Mouse (Mus musculus) MEL (cell line): Measurements from ENCODE around the gene Zar1l. TPM values are rescaled to one million over a fixed set of nuclear protein-coding genes. Genes with fewer than 3 reads are reported as not detected.
A peak's percentile ranks its signal among the peaks of the same experiment; 100 is the strongest.

Source experiments
- DNase-seq: peaks from one replicate; pipeline ENCODE4 v3.0.0; 2011; ENCODE audit warnings: low read depth, low spot score
- H3K27ac ChIP-seq: 2 replicates; pipeline ENCODE4 v1.5.1; 2012; ENCODE audit warnings: low read depth, mild to moderate bottlenecking, control low read depth, low read length, moderate library complexity; ENCODE audit not compliant: control insufficient read depth
- H3K27me3 ChIP-seq, 2 experiments: fragments of 150-350 bp in 1 of 2; sonication (generic) in 1 of 2; 2 replicates each; pipeline ENCODE4 v1.6.1; 2012; ENCODE audit warnings: low read length in 2 of 2, mild to moderate bottlenecking in 2 of 2, improper control_type of control experiment in 1 of 2, moderate library complexity in 1 of 2; ENCODE audit not compliant: insufficient read depth in 2 of 2, control insufficient read depth in 1 of 2
- H3K36me3 ChIP-seq, 2 experiments: 2 replicates each; pipeline ENCODE4 v1.6.1; 2012 to 2014; ENCODE audit warnings: low read length in 2 of 2, improper control_type of control experiment in 1 of 2, inconsistent platforms in 1 of 2, mild to moderate bottlenecking in 1 of 2; ENCODE audit not compliant: insufficient read depth in 2 of 2, control insufficient read depth in 1 of 2
- H3K4me1 ChIP-seq, 2 experiments: fragments of 150-350 bp in 1 of 2; sonication (generic) in 1 of 2; 2 replicates each; pipeline ENCODE4 v1.6.1; 2012; ENCODE audit warnings: low read length in 2 of 2, improper control_type of control experiment in 1 of 2, mild to moderate bottlenecking in 1 of 2; ENCODE audit not compliant: insufficient read depth in 2 of 2, control insufficient read depth in 1 of 2
- H3K4me3 ChIP-seq, 2 experiments: fragments of 150-350 bp in 1 of 2; sonication (generic) in 1 of 2; 2 replicates each; pipeline ENCODE4 v1.5.1; 2012; ENCODE audit warnings: low read depth in 2 of 2, low read length in 2 of 2, mild to moderate bottlenecking in 2 of 2, moderate library complexity in 2 of 2, control low read depth in 1 of 2, improper control_type of control experiment in 1 of 2; ENCODE audit not compliant: control insufficient read depth in 1 of 2, insufficient read depth in 1 of 2
- H3K79me2 ChIP-seq: 2 replicates; pipeline ENCODE4 v1.6.1; 2012; ENCODE audit warnings: mild to moderate bottlenecking, low read length, moderate library complexity; ENCODE audit not compliant: control insufficient read depth, poor library complexity, insufficient read depth
- H3K9ac ChIP-seq: 2 replicates; pipeline ENCODE4 v1.6.1; 2012; ENCODE audit warnings: low read depth, mild to moderate bottlenecking, control low read depth, low read length, moderate library complexity; ENCODE audit not compliant: control insufficient read depth, poor library complexity, severe bottlenecking
- H3K9me3 ChIP-seq: fragments of 150-350 bp; sonication (generic); replicated peaks from 2 replicates; pipeline ENCODE4 v1.6.1; 2012; ENCODE audit warnings: mild to moderate bottlenecking, low read length, improper control_type of control experiment, moderate library complexity; ENCODE audit not compliant: insufficient read depth
- CHD1 ChIP-seq: IDR thresholded peaks from 2 replicates; pipeline ENCODE4 v1.6.1; 2012; ENCODE audit warnings: low read depth, mild to moderate bottlenecking, inconsistent platforms, low read length, improper control_type of control experiment
- CHD2 ChIP-seq: IDR thresholded peaks from 2 replicates; pipeline ENCODE4 v1.6.1; 2011; ENCODE audit warnings: low read length, improper control_type of control experiment
- CTCF ChIP-seq, 3 experiments: IDR thresholded peaks in 2 of 3; conservative IDR thresholded peaks in 1 of 3; 2 replicates each; pipeline ENCODE4 v1.5.1; 2011 to 2012; ENCODE audit warnings: low read length in 3 of 3, low read depth in 2 of 3, mild to moderate bottlenecking in 2 of 3, improper control_type of control experiment in 1 of 3, inconsistent platforms in 1 of 3, mixed read lengths in 1 of 3, moderate library complexity in 1 of 3; ENCODE audit not compliant: control insufficient read depth in 1 of 3, insufficient read depth in 1 of 3, poor library complexity in 1 of 3, severe bottlenecking in 1 of 3
- E2F4 ChIP-seq: IDR thresholded peaks from 2 replicates; pipeline ENCODE4 v1.6.1; 2011; ENCODE audit warnings: low read depth, low read length, improper control_type of control experiment, borderline replicate concordance
- ELF1 ChIP-seq: IDR thresholded peaks from 2 replicates; pipeline ENCODE4 v1.6.1; 2014; ENCODE audit warnings: low read depth, mild to moderate bottlenecking, inconsistent platforms, low read length, improper control_type of control experiment, moderate library complexity
- ETS1 ChIP-seq: IDR thresholded peaks from 2 replicates; pipeline ENCODE4 v1.6.1; 2012; ENCODE audit warnings: low read depth, mild to moderate bottlenecking, inconsistent platforms, low read length, improper control_type of control experiment, moderate library complexity
- GABPA ChIP-seq: IDR thresholded peaks from 2 replicates; pipeline ENCODE4 v1.6.1; 2012; ENCODE audit warnings: low read depth, mild to moderate bottlenecking, inconsistent platforms, low read length, improper control_type of control experiment, moderate library complexity
- GATA1 ChIP-seq: IDR thresholded peaks from 2 replicates; pipeline ENCODE4 v1.6.1; 2011; ENCODE audit warnings: low read depth, low read length, improper control_type of control experiment
- HCFC1 ChIP-seq: IDR thresholded peaks from 2 replicates; pipeline ENCODE4 v1.6.1; 2012; ENCODE audit warnings: low read depth, mild to moderate bottlenecking, inconsistent platforms, low read length, improper control_type of control experiment, moderate library complexity
- JUND ChIP-seq: IDR thresholded peaks from 2 replicates; pipeline ENCODE4 v1.6.1; 2011; ENCODE audit warnings: low read depth, mild to moderate bottlenecking, improper control_type of control experiment, low read length
- MAFK ChIP-seq: IDR thresholded peaks from 2 replicates; pipeline ENCODE4 v1.6.1; 2011; ENCODE audit warnings: low read depth, mild to moderate bottlenecking, low read length, improper control_type of control experiment, borderline replicate concordance
- MAX ChIP-seq: IDR thresholded peaks from 2 replicates; pipeline ENCODE4 v1.6.1; 2011; ENCODE audit warnings: low read length, improper control_type of control experiment
- MAZ ChIP-seq: IDR thresholded peaks from 2 replicates; pipeline ENCODE4 v1.6.1; 2012; ENCODE audit warnings: low read depth, mild to moderate bottlenecking, inconsistent platforms, low read length, improper control_type of control experiment
- MEF2A ChIP-seq: IDR thresholded peaks from 2 replicates; pipeline ENCODE4 v1.6.1; 2014; ENCODE audit warnings: low read depth, mild to moderate bottlenecking, inconsistent platforms, low read length, improper control_type of control experiment; ENCODE audit not compliant: poor library complexity, insufficient replicate concordance, severe bottlenecking; ENCODE audit errors: extremely low read depth
- MXI1 ChIP-seq: IDR thresholded peaks from 2 replicates; pipeline ENCODE4 v1.6.1; 2011; ENCODE audit warnings: mild to moderate bottlenecking, low read depth, low read length, improper control_type of control experiment
- MYB ChIP-seq: IDR thresholded peaks from 2 replicates; pipeline ENCODE4 v1.6.1; 2011; ENCODE audit warnings: mild to moderate bottlenecking, low read depth, low read length, improper control_type of control experiment
- MYC ChIP-seq: IDR thresholded peaks from 2 replicates; pipeline ENCODE4 v1.6.1; 2011; ENCODE audit warnings: low read depth, mild to moderate bottlenecking, low read length, improper control_type of control experiment, moderate library complexity
- NRF1 ChIP-seq: IDR thresholded peaks from 2 replicates; pipeline ENCODE4 v1.6.1; 2014; ENCODE audit warnings: low read depth, mild to moderate bottlenecking, inconsistent platforms, low read length, improper control_type of control experiment, moderate library complexity; ENCODE audit not compliant: poor library complexity, insufficient read depth, severe bottlenecking
- POLR2A ChIP-seq, 2 experiments: IDR thresholded peaks; 2 replicates each; pipeline ENCODE4 v1.6.1; 2011 to 2012; ENCODE audit warnings: low read length in 2 of 2, mild to moderate bottlenecking in 2 of 2, control low read depth in 1 of 2, improper control_type of control experiment in 1 of 2, low read depth in 1 of 2, moderate library complexity in 1 of 2; ENCODE audit not compliant: control insufficient read depth in 1 of 2, insufficient read depth in 1 of 2, poor library complexity in 1 of 2
- RAD21 ChIP-seq: IDR thresholded peaks from 2 replicates; pipeline ENCODE4 v1.6.1; 2011; ENCODE audit warnings: mild to moderate bottlenecking, low read depth, low read length, improper control_type of control experiment
- RCOR1 ChIP-seq: IDR thresholded peaks from 2 replicates; pipeline ENCODE4 v1.6.1; 2012; ENCODE audit warnings: low read depth, mild to moderate bottlenecking, inconsistent platforms, low read length, improper control_type of control experiment
- SMC3 ChIP-seq: IDR thresholded peaks from 2 replicates; pipeline ENCODE4 v1.6.1; 2011; ENCODE audit warnings: low read depth, low read length, improper control_type of control experiment
- TBP ChIP-seq: IDR thresholded peaks from 2 replicates; pipeline ENCODE4 v1.8.0; 2011; ENCODE audit warnings: low read depth, low read length, improper control_type of control experiment
- TCF12 ChIP-seq: IDR thresholded peaks from 2 replicates; pipeline ENCODE4 v1.6.1; 2014; ENCODE audit warnings: low read depth, mild to moderate bottlenecking, inconsistent platforms, low read length, improper control_type of control experiment, moderate library complexity
- ZC3H11A ChIP-seq: IDR thresholded peaks from 2 replicates; pipeline ENCODE4 v1.6.1; 2012; ENCODE audit warnings: low read depth, mild to moderate bottlenecking, inconsistent platforms, low read length, improper control_type of control experiment
- ZMIZ1 ChIP-seq: IDR thresholded peaks from 2 replicates; pipeline ENCODE4 v1.6.1; 2012; ENCODE audit warnings: low read depth, mild to moderate bottlenecking, inconsistent platforms, low read length, improper control_type of control experiment, moderate library complexity
- ZNF384 ChIP-seq: IDR thresholded peaks from 2 replicates; pipeline ENCODE4 v1.6.1; 2012; ENCODE audit warnings: low read depth, mild to moderate bottlenecking, inconsistent platforms, low read length, improper control_type of control experiment
- polyA plus RNA-seq, 2 experiments: library from polyadenylated mRNA; stranded (reverse) in 1 of 2; unstranded in 1 of 2; fragments of >175 nt in 1 of 2; fragments of >200 nt in 1 of 2; gene quantifications; 2 replicates each; pipeline versions ENCODE4 v1.2.1 to v1.2.4; 2012; ENCODE audit warnings: low replicate concordance in 2 of 2, low read depth in 1 of 2; ENCODE audit not compliant: insufficient read length in 2 of 2, insufficient read depth in 1 of 2, missing spikeins in 1 of 2
- total RNA-seq: library from RNA; depleted of rRNA; stranded (reverse); fragments of 300-350 nt; gene quantifications from 2 replicates; pipeline ENCODE4 v1.2.3, GENCODE M21; 2012

Zar1l gene
- total and polyA plus RNA-seq, 3 experiments, result not detected

DNA sequence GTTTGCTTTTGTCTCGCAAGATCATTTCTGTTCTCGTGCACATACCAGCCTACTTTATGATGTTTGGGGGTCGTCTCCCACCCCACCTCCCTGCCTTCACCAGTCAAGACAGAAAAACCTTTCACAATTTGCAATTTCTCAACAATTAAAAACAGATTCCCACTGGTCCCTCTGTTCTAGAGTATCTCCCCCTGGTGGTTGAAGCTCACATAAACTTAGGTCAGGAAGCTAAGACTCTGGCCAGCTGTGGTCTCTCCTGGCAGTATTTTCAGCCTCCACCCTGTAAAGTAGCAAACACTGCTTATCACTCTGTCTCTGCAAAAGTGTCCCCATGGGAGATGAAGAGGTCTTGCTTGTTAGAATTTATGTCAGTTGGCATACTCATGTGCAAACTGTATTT, 32.8 kb downstream of the Zar1l start:
- Histone ChIP-seq H3K9ac (no peak overlapping the region), H3K4me1 (no peaks in the 10 kb centered on the region), H3K27me3 (no peaks in the 10 kb centered on the region), H3K4me3 (no peak overlapping the region), H3K36me3 (no peaks in the 10 kb centered on the region), H3K9me3 (no peaks in the 10 kb centered on the region), H3K27ac (no peak overlapping the region), H3K79me2 (no peaks in the 10 kb centered on the region)
- TF ChIP-seq GABPA, result no peak
- no peak for TF ChIP-seq MAX
- no peak for TF ChIP-seq MYC
- TF ChIP-seq RCOR1, result no peak
- peak; percentile 78 for TF ChIP-seq SMC3
- no peak for TF ChIP-seq NRF1
- no peak for TF ChIP-seq ETS1
- TF ChIP-seq CHD1, result no peak
- no peak for TF ChIP-seq ELF1
- TF ChIP-seq ZC3H11A, result 0 out of 2 replicates have a peak, but pooled peaks have one; percentile 1
- no peak for TF ChIP-seq GATA1
- no peak for TF ChIP-seq ZNF384
- peak; percentile 17 to 74 (median 30); a peak in 4 of 6 replicates for TF ChIP-seq CTCF (IDR thresholded peaks at IDR 0.05 in 2 of 3, conservative IDR thresholded peaks at IDR 0.05 in 1 of 3; ENCODE audit: control insufficient read depth in 1 of 3, insufficient read depth in 1 of 3, low read depth in 2 of 3, low read length in 3 of 3, poor library complexity in 1 of 3, severe bottlenecking in 1 of 3)
- no peak for TF ChIP-seq E2F4
- TF ChIP-seq MAZ, result no peak
- TF ChIP-seq POLR2A (IDR thresholded peaks at IDR 0.05; ENCODE audit: control insufficient read depth in 1 of 2, insufficient read depth in 1 of 2, low read depth in 1 of 2, low read length in 2 of 2, poor library complexity in 1 of 2), result no peak
- TF ChIP-seq JUND, result no peak
- no peak for TF ChIP-seq MEF2A
- no peak for TF ChIP-seq MAFK
- no peak for TF ChIP-seq MYB
- TF ChIP-seq MXI1, result no peak
- TF ChIP-seq CHD2, result no peak
- TF ChIP-seq HCFC1, result no peak
- no peak for TF ChIP-seq ZMIZ1
- no peak for TF ChIP-seq TBP
- peak; percentile 35 for TF ChIP-seq RAD21
- no peak for TF ChIP-seq TCF12
- peak; percentile 55 for DNase-seq
